Mouse (Mus musculus) testis, postnatal 10 days (tissue): ENCODE measurements around the gene 1700047I17Rik2.
"Not testable (repeated sequence)": the region's sequence is repeated elsewhere in the genome, so short reads cannot be mapped to it uniquely, and the experiment has no call there.

Source experiments
- DNase-seq: peaks from one replicate; pipeline ENCODE4 v3.0.0; 2021; ENCODE audit warnings: low spot score

Gene 1700047I17Rik2

GRCm38 (mm10) chr12:55199306-55199705 is at the start of gene 1700047I17Rik2:
TSS of gene 1700047I17Rik2 (plus strand) at chr12:55199592.
- not testable (repeated sequence) for DNase-seq

GRCm38 (mm10) chr12:55154559-55155448 is 44.6 kb upstream of the 1700047I17Rik2 start, which contains the start of gene Srp54b:
TSS of gene Srp54b (plus strand) at chr12:55155104.
- DNase-seq = not testable (repeated sequence)

GRCm38 (mm10) chr12:55155449-55155783 is 44.0 kb upstream of the 1700047I17Rik2 start:
- not testable (repeated sequence) for DNase-seq

- not testable (repeated sequence) for DNase-seq
Measured at GRCm38 (mm10) chr12:55167034-55167557, 32.3 kb upstream of the 1700047I17Rik2 start.

GRCm38 (mm10) chr12:55187686-55188085 is 11.7 kb upstream of the 1700047I17Rik2 start:
- DNase-seq = not testable (repeated sequence)

- not testable (repeated sequence) for DNase-seq
Measured at GRCm38 (mm10) chr12:55189127-55189526, 10.3 kb upstream of the 1700047I17Rik2 start.

GRCm38 (mm10) chr12:55199799-55200198 is 407 bp downstream of the 1700047I17Rik2 start:
- DNase-seq = not testable (repeated sequence)

- not testable (repeated sequence) for DNase-seq
Measured at GRCm38 (mm10) chr12:55212944-55213343, 13.6 kb downstream of the 1700047I17Rik2 start.

GRCm38 (mm10) chr12:55229626-55230519 is 30.5 kb downstream of the 1700047I17Rik2 start, which contains the start of gene Srp54c:
TSS of gene Srp54c (plus strand) at chr12:55230168.
- DNase-seq = not testable (repeated sequence)

- not testable (repeated sequence) for DNase-seq
Measured at GRCm38 (mm10) chr12:55230520-55230861, 31.1 kb downstream of the 1700047I17Rik2 start.

- not testable (repeated sequence) for DNase-seq
Measured at GRCm38 (mm10) chr12:55242243-55242642, 42.9 kb downstream of the 1700047I17Rik2 start.

GRCm38 (mm10) chr12:55261950-55262349 is 62.6 kb downstream of the 1700047I17Rik2 start:
- DNase-seq = not testable (repeated sequence)

- not testable (repeated sequence) for DNase-seq
Measured at GRCm38 (mm10) chr12:55263385-55263784, 64.0 kb downstream of the 1700047I17Rik2 start.
